Mouse (Mus musculus) gastrocnemius, adult 8-10 months (tissue): Measurements from ENCODE around the gene Rcsd1. TPM values are rescaled to one million over a fixed set of nuclear protein-coding genes. Genes with fewer than 3 reads are reported as not detected.

Experiments
- microRNA-seq: library from miRNA; unstranded; fragments of <30 nt; microRNA quantifications from one replicate; pipeline ENCODE4 v1.2.0, GENCODE M21; 2022
- total RNA-seq, 4 experiments: library from RNA; stranded (reverse); gene quantifications; 2 replicates each; pipeline ENCODE4 v1.2.4; 2022

The Rcsd1 gene
- total RNA-seq, 4 experiments from 2014 or later = 81.2 to 107 (median 103) TPM

Small RNAs within 50 kb of the gene (microRNA-seq; reads per million reads assigned to microRNA genes)
- not detected for gene Gm44458

Other genes with a start within 250 kb of the Rcsd1 start
- gene Dcaf6, start 249.3 kb downstream of the Rcsd1 start, total RNA-seq = 100 to 1,000 TPM; 285 to 320 (median 302) TPM
- 100 to 1,000 TPM; 273 to 322 (median 311) TPM for gene Mpc2, start 249.1 kb downstream of the Rcsd1 start, total RNA-seq
- not detected for gene Adcy10, start 224.6 kb downstream of the Rcsd1 start, total RNA-seq
- 1 to 10 TPM; 5.1 to 6.1 (median 6.0) TPM for gene Mpzl1, start 75.2 kb downstream of the Rcsd1 start, total RNA-seq
- 10 to 100 TPM; 49.5 to 59.1 (median 55.1) TPM for gene Creg1, start 54.0 kb upstream of the Rcsd1 start, total RNA-seq
- 1 to 10 TPM in 1 of 4 experiments, under 1 TPM in 3; 0.24 to 1.0 (median 0.68) TPM for gene Cd247, start 78.9 kb upstream of the Rcsd1 start, total RNA-seq